Mouse (Mus musculus): Measurements from ENCODE around the gene Hist1h4a. TPM values are rescaled to one million over a fixed set of nuclear protein-coding genes. Genes with fewer than 3 reads are reported as not detected.
A peak's percentile ranks its signal among the peaks of the same experiment; 100 is the strongest.

Gene Hist1h4a
- polyA plus RNA-seq, 2 experiments = 0.57 to 11.8 TPM

- Histone ChIP-seq H3K9ac (replicated peaks) (peak overlapping the region; percentile 93), H3K4me1 (replicated peaks; ENCODE audit: control insufficient read depth in 2 of 2, insufficient read depth in 2 of 2, low read length in 1 of 2) (peaks cover 37 to 39% of the 10 kb centered on the region in 2 experiments), H3K4me2 (ENCODE audit: low read depth) (peak overlapping the region; percentile 88), H3K27me3 (ENCODE audit: control insufficient read depth, insufficient read depth, low read length) (no peaks in the 10 kb centered on the region), H3K4me3 (ENCODE audit: insufficient read depth in 1 of 2, low read depth in 2 of 2, low read length in 2 of 2) (peak overlapping the region in 1 of 2 experiments; percentile 62; a peak in 2 of 4 replicates), H3K27ac (peak overlapping the region; percentile 99), H3K9me3 (ENCODE audit: control insufficient read depth, low read length) (no peaks in the 10 kb centered on the region), H3K36me3 (replicated peaks; ENCODE audit: control insufficient read depth, insufficient read depth, low read depth) (no peaks in the 10 kb centered on the region)
- no peak for TF ChIP-seq EP300 (IDR thresholded peaks at IDR 0.05; ENCODE audit: low read depth)
- TF ChIP-seq CTCF (IDR thresholded peaks at IDR 0.05; ENCODE audit: low read depth) = no peak
- DNase-seq (ENCODE audit: low read depth in 3 of 3, low spot score in 3 of 3) (no peak), ATAC-seq (ENCODE audit: insufficient read depth) (no peak)
- 84% methylated on average over 3 of the region's 3 CpGs for WGBS (ENCODE audit: insufficient replicate concordance)
These were observed 1.7 kb downstream of the Hist1h4a start for GRCm38 (mm10) chr13:23759251-23759771.

DNA sequence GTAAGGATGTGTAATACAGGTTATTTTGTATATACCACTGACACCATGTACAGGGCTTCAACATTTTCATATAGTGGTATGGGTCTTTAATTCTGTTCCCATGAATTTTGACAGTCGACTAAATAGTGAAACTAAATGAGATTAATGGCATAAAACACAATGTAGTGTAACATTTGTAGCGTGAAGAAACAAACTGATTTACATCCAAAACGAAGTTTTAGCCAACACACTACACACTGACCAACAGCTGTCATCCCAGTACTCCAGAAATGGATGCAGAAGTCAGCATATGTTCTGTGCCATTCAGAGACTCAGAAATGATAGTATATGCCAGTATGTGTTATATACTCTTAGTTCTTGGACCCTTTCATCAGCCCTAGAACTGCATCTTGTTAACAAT is 3.1 kb downstream of the Hist1h4a start:
- H3K27ac ChIP-seq = peak overlapping the region; percentile 99
- no peaks in the 10 kb centered on the region for H3K36me3 ChIP-seq (replicated peaks; ENCODE audit: control insufficient read depth, insufficient read depth, low read depth)
- no peak for TF ChIP-seq EP300 (IDR thresholded peaks at IDR 0.05; ENCODE audit: low read depth)
- TF ChIP-seq CTCF (IDR thresholded peaks at IDR 0.05; ENCODE audit: low read depth) = no peak
- peak overlapping the region; percentile 68 for H3K9ac ChIP-seq (replicated peaks)
- peak overlapping the region in 1 of 2 experiments; percentile 55; a peak in 2 of 4 replicates for H3K4me3 ChIP-seq (ENCODE audit: insufficient read depth in 1 of 2, low read depth in 2 of 2, low read length in 2 of 2)
- H3K9me3 ChIP-seq (ENCODE audit: control insufficient read depth, low read length) = no peaks in the 10 kb centered on the region
- H3K27me3 ChIP-seq (ENCODE audit: control insufficient read depth, insufficient read depth, low read length) = no peaks in the 10 kb centered on the region
- H3K4me1 ChIP-seq (replicated peaks; ENCODE audit: control insufficient read depth in 2 of 2, insufficient read depth in 2 of 2, low read length in 1 of 2) = peaks cover 30 to 33% of the 10 kb centered on the region in 2 experiments
- 32% methylated on average over 3 of the region's 3 CpGs for WGBS (ENCODE audit: insufficient replicate concordance)
- DNase-seq (ENCODE audit: low read depth in 3 of 3, low spot score in 3 of 3) = no peak
- peak overlapping the region; percentile 88 for H3K4me2 ChIP-seq (ENCODE audit: low read depth)
- no peak for ATAC-seq (ENCODE audit: insufficient read depth)

- Histone ChIP-seq H3K36me3 (replicated peaks; ENCODE audit: control insufficient read depth, insufficient read depth, low read depth) (no peaks in the 10 kb centered on the region), H3K9me3 (ENCODE audit: control insufficient read depth, low read length) (no peaks in the 10 kb centered on the region), H3K4me2 (ENCODE audit: low read depth) (peak overlapping the region; percentile 88), H3K4me1 (replicated peaks; ENCODE audit: control insufficient read depth in 2 of 2, insufficient read depth in 2 of 2, low read length in 1 of 2) (peaks cover 25 to 28% of the 10 kb centered on the region in 2 experiments), H3K27ac (peak overlapping the region; percentile 99), H3K4me3 (ENCODE audit: insufficient read depth in 1 of 2, low read depth in 2 of 2, low read length in 2 of 2) (peak overlapping the region; percentile 55 to 56), H3K27me3 (ENCODE audit: control insufficient read depth, insufficient read depth, low read length) (no peaks in the 10 kb centered on the region), H3K9ac (replicated peaks) (peak overlapping the region; percentile 88)
- TF ChIP-seq EP300 (IDR thresholded peaks at IDR 0.05; ENCODE audit: low read depth) (peak; percentile 40; the same call in 1 of the 2 replicates), CTCF (IDR thresholded peaks at IDR 0.05; ENCODE audit: low read depth) (no peak)
- under 1% methylated on average over 14 of the region's 23 CpGs for WGBS (ENCODE audit: insufficient replicate concordance)
- DNase-seq (ENCODE audit: low read depth in 3 of 3, low spot score in 3 of 3) = peak in 2 of 3 experiments; percentile 60 to 73
- peak; percentile 14 for ATAC-seq (ENCODE audit: insufficient read depth)
These were observed 3.7 kb downstream of the Hist1h4a start for GRCm38 (mm10) chr13:23757211-23757773.

- Histone ChIP-seq H3K27ac (peak within 1 kb of the TSS; percentile 99), H3K27me3 (ENCODE audit: control insufficient read depth, insufficient read depth, low read length) (no peaks in the 10 kb centered on the region), H3K36me3 (replicated peaks; ENCODE audit: control insufficient read depth, insufficient read depth, low read depth) (no peaks in the 10 kb centered on the region), H3K9ac (replicated peaks) (peak within 1 kb of the TSS; percentile 88), H3K4me3 (ENCODE audit: insufficient read depth in 1 of 2, low read depth in 2 of 2, low read length in 2 of 2) (peak within 1 kb of the TSS; percentile 55 to 56), H3K4me1 (replicated peaks; ENCODE audit: control insufficient read depth in 2 of 2, insufficient read depth in 2 of 2, low read length in 1 of 2) (peaks cover 25 to 28% of the 10 kb centered on the region in 2 experiments), H3K4me2 (ENCODE audit: low read depth) (peak within 1 kb of the TSS; percentile 88), H3K9me3 (ENCODE audit: control insufficient read depth, low read length) (no peaks in the 10 kb centered on the region)
- ATAC-seq (ENCODE audit: insufficient read depth) (peak; percentile 63), DNase-seq (ENCODE audit: low read depth in 3 of 3, low spot score in 3 of 3) (peak; percentile 94 to 97 (median 95))
- WGBS (ENCODE audit: insufficient replicate concordance) = 0% methylated on average over 17 of the region's 22 CpGs
- TF ChIP-seq CTCF (IDR thresholded peaks at IDR 0.05; ENCODE audit: low read depth) (no peak; the same call in 1 of the 2 replicates), EP300 (IDR thresholded peaks at IDR 0.05; ENCODE audit: low read depth) (peak; percentile 89)
These were observed 4.2 kb downstream of the Hist1h4a start, which contains the start of gene Hist1h4b for GRCm38 (mm10) chr13:23756790-23757189. Gene Hist1h4b, plus strand, starts transcription at chr13:23757013.

DNA sequence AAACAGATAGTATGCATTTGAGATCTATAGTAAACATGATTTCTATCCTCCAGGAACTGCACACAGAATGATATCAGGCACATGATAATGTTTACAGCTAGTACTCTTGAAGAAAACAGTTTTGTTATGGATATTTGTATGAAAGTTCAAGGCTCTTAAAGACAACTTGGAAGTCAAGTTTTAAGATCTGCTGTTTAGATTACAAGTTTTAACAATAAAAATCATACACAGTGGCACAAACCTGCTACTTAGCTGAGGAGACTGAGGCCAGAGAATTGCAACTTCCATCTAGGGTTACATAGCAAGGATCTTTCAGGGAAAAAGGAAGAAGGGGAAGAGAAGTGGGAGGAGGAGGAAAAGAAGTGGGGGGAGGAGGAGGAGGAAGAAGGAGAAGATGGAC is 6.0 kb downstream of the Hist1h4a start:
- peak overlapping the region; percentile 76 for H3K27ac ChIP-seq
- no peaks in the 10 kb centered on the region for H3K27me3 ChIP-seq (ENCODE audit: control insufficient read depth, insufficient read depth, low read length)
- H3K36me3 ChIP-seq (replicated peaks; ENCODE audit: control insufficient read depth, insufficient read depth, low read depth) = no peaks in the 10 kb centered on the region
- no peaks in the 10 kb centered on the region for H3K9me3 ChIP-seq (ENCODE audit: control insufficient read depth, low read length)
- no peak overlapping the region for H3K4me2 ChIP-seq (ENCODE audit: low read depth)
- no peak for DNase-seq (ENCODE audit: low read depth in 3 of 3, low spot score in 3 of 3)
- TF ChIP-seq EP300 (IDR thresholded peaks at IDR 0.05; ENCODE audit: low read depth) = no peak
- no peak for TF ChIP-seq CTCF (IDR thresholded peaks at IDR 0.05; ENCODE audit: low read depth)
- H3K9ac ChIP-seq (replicated peaks) = peak overlapping the region; percentile 27; the same call in 1 of the 2 replicates
- ATAC-seq (ENCODE audit: insufficient read depth) = no peak
- H3K4me1 ChIP-seq (replicated peaks; ENCODE audit: control insufficient read depth in 2 of 2, insufficient read depth in 2 of 2, low read length in 1 of 2) = peaks cover 25 to 27% of the 10 kb centered on the region in 2 experiments
- H3K4me3 ChIP-seq (ENCODE audit: insufficient read depth in 1 of 2, low read depth in 2 of 2, low read length in 2 of 2) = no peak overlapping the region
